Mouse (Mus musculus): Measurements from ENCODE around the gene Pnp. TPM values are rescaled to one million over a fixed set of nuclear protein-coding genes. Genes with fewer than 3 reads are reported as not detected.
A peak's percentile ranks its signal among the peaks of the same experiment; 100 is the strongest.
"Not testable (repeated sequence)": the region's sequence is repeated elsewhere in the genome, so short reads cannot be mapped to it uniquely, and the experiment has no call there.

The Pnp gene
- polyA plus RNA-seq, 1 experiment from 2014 or later: 79.3 TPM

DNA sequence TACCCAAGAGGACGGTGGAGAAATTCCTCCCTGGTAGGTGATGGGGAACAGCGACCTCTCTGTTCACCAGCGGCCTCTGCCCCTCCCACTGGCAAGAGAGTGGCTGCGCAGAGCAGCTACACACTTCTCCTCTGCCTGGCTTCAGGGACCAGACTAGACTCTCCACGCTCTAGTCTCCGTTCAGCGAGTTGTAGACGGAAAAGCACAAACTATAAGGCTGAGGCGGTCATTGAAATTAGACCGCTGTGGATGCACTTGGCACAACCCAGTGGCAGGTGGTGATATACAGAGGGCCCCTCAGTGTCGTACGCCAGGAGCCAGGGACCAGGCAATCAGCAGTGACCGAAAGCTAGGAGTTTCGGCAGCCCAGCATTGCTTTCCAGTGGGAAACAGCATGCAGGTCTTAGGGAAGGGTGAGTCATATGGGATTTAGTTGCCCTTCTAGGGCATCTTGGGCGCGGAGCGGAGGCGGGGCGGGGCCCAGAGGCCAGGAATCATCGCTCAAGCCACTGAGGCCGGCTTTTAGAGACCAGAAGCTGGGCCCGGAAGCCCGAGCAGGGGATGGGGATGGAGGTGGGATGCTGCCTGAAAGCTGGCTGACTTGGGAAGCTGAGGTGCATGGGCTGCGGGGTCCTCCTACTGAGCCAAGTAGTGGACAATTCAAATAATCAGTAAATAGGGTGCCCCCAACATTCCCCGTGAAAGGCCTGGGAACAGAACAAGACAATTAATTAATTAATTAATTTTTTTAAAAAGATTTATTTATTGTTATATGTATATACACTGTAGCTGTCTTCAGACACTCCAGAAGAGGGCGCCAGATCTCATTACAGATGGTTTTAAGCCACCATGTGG is 26.7 kb upstream of the Pnp start:
- 4% methylated on average over 26 of the region's 26 CpGs for WGBS
- Histone ChIP-seq H3K4me3 (ENCODE audit: low read length) (peak overlapping the region; percentile 51), H3K9me3 (ENCODE audit: low read length) (no peaks in the 10 kb centered on the region), H3K9ac (replicated peaks; ENCODE audit: low read length) (peak overlapping the region; percentile 52), H3K27me3 (ENCODE audit: insufficient read depth, low read length) (no peaks in the 10 kb centered on the region), H3K27ac (ENCODE audit: low read length) (no peak overlapping the region), H3K36me3 (ENCODE audit: insufficient read depth, low read length) (no peaks in the 10 kb centered on the region), H3K4me2 (replicated peaks; ENCODE audit: low read depth, low read length) (peak overlapping the region; percentile 71), H3K4me1 (ENCODE audit: insufficient read depth, low read length) (peaks cover 7% of the 10 kb centered on the region)
- ATAC-seq (ENCODE audit: low FRiP score, low TSS enrichment): peak; percentile 93

DNA sequence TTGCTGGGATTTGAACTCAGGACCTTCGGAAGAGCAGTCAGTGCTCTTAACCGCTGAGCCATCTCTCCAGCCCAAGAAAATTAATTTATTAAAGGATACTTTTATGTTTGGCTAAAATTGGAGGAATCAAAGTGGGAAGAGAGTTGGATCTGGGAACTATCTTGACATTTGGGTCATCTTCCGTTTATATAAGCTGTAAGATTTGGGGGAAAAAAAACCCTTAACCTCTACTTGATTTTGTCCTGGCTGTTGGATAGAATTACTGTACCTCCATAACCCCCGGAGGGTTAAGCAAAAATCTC is 26.1 kb upstream of the Pnp start:
- no peak overlapping the region for H3K4me3 ChIP-seq (ENCODE audit: low read length)
- H3K4me1 ChIP-seq (ENCODE audit: insufficient read depth, low read length): peaks cover 7% of the 10 kb centered on the region
- no peaks in the 10 kb centered on the region for H3K36me3 ChIP-seq (ENCODE audit: insufficient read depth, low read length)
- no peak overlapping the region for H3K27ac ChIP-seq (ENCODE audit: low read length)
- ATAC-seq (ENCODE audit: low FRiP score, low TSS enrichment): no peak
- no peak overlapping the region for H3K9ac ChIP-seq (replicated peaks; ENCODE audit: low read length)
- no peaks in the 10 kb centered on the region for H3K9me3 ChIP-seq (ENCODE audit: low read length)
- no peaks in the 10 kb centered on the region for H3K27me3 ChIP-seq (ENCODE audit: insufficient read depth, low read length)
- H3K4me2 ChIP-seq (replicated peaks; ENCODE audit: low read depth, low read length): no peak overlapping the region
- WGBS: 81% methylated on average over 4 of the region's 4 CpGs

DNA sequence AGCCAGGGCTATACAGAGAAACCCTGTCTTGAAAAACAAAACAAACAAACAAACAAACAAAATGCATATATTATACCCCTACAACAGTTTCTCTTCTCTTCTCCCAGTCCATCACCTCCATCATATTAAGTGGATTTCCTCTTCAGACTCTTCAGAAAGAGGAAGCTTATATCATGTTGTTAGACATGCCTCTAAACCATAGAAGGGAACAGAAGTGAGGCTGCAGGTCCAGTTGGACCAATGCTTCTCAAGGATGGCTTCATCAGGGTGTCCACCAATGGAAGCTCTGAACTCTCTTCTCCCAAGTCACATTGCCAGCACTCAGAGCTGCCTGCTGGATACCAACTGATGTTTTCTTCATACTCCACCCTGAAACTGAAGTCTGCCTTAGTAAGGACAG is 25.6 kb upstream of the Pnp start:
- not testable (repeated sequence) for H3K36me3 ChIP-seq (ENCODE audit: insufficient read depth, low read length); H3K4me2 ChIP-seq (replicated peaks; ENCODE audit: low read depth, low read length); H3K27me3 ChIP-seq (ENCODE audit: insufficient read depth, low read length); H3K4me3 ChIP-seq (ENCODE audit: low read length); H3K9ac ChIP-seq (replicated peaks; ENCODE audit: low read length); H3K27ac ChIP-seq (ENCODE audit: low read length); H3K4me1 ChIP-seq (ENCODE audit: insufficient read depth, low read length); H3K9me3 ChIP-seq (ENCODE audit: low read length); ATAC-seq (ENCODE audit: low FRiP score, low TSS enrichment)

DNA sequence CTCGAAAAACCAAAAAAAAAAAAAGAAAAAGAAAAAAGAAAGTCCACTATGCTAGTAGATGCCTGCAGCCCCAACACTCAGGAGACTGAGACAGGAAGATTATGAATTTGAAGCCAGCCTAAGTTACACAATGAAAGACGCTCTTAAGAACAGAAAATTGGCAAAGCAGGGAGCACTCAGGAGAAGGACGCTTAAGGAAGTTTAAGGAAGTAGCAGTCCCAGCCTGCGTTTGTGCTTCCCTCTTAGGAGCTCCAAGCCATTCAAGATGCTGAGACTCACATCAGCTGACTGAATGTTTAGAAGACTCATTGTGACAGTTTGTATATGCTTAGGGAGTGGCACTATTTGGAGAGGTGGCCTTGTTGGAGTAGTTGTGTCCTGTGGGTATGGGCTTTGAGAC is 22.8 kb upstream of the Pnp start:
- Histone ChIP-seq H3K4me1 (ENCODE audit: insufficient read depth, low read length) (peaks cover 7% of the 10 kb centered on the region), H3K27ac (ENCODE audit: low read length) (no peak overlapping the region), H3K4me2 (replicated peaks; ENCODE audit: low read depth, low read length) (no peak overlapping the region), H3K27me3 (ENCODE audit: insufficient read depth, low read length) (no peaks in the 10 kb centered on the region), H3K9me3 (ENCODE audit: low read length) (no peaks in the 10 kb centered on the region), H3K9ac (replicated peaks; ENCODE audit: low read length) (no peak overlapping the region), H3K4me3 (ENCODE audit: low read length) (no peak overlapping the region), H3K36me3 (ENCODE audit: insufficient read depth, low read length) (peaks cover 9% of the 10 kb centered on the region; the same call in 1 of the 2 replicates)
- WGBS: 80% methylated on average over 4 of the region's 4 CpGs
- ATAC-seq (ENCODE audit: low FRiP score, low TSS enrichment): no peak

DNA sequence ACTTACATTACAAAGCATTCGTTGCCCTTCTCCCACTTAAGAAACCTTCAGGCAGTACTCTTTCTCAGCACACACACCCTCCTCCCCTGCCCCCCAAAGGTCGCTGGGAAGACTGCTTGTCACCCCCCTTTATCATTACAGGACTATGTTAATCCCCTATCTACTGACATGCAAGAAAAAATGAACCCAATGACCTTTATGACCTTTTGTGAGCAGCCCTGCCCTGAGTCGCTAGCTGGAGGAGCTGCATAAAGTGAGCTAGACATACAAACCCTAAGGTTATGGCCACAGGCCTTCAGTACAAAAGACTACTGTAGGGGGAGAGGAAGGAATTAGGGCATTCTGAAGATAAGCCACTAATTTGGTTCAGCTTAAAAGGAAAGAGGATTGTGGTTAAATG is 19.5 kb upstream of the Pnp start:
- Histone ChIP-seq H3K9me3 (ENCODE audit: low read length) (no peaks in the 10 kb centered on the region), H3K36me3 (ENCODE audit: insufficient read depth, low read length) (peaks cover 37% of the 10 kb centered on the region), H3K27ac (ENCODE audit: low read length) (no peak overlapping the region), H3K27me3 (ENCODE audit: insufficient read depth, low read length) (no peaks in the 10 kb centered on the region), H3K4me3 (ENCODE audit: low read length) (no peak overlapping the region), H3K4me2 (replicated peaks; ENCODE audit: low read depth, low read length) (no peak overlapping the region), H3K9ac (replicated peaks; ENCODE audit: low read length) (no peak overlapping the region), H3K4me1 (ENCODE audit: insufficient read depth, low read length) (no peaks in the 10 kb centered on the region)
- 68% methylated on average over 3 of the region's 3 CpGs for WGBS
- no peak for ATAC-seq (ENCODE audit: low FRiP score, low TSS enrichment)

DNA sequence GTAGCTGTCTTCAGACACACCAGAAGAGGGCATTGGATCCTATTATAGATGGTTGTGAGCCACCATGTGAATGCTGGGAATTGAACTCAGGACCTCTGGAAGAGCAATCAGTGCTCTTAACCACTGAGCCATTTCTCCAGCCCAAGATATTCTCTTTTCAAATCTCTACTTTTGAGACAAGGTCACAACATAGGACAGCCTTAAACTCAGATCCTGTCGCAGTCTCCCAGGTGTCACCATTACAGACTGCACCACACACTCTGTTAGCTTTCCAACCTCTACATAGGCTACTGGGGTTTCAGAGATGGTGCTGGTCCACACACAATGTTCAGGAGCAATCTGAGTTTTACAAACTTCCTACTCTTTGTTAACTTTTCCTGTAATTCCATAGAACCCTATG is 7.4 kb upstream of the Pnp start:
- Histone ChIP-seq H3K36me3 (ENCODE audit: insufficient read depth, low read length) (peaks cover 28% of the 10 kb centered on the region), H3K9ac (replicated peaks; ENCODE audit: low read length) (peak overlapping the region; percentile 87), H3K4me1 (ENCODE audit: insufficient read depth, low read length) (peaks cover 14% of the 10 kb centered on the region), H3K4me2 (replicated peaks; ENCODE audit: low read depth, low read length) (peak overlapping the region; percentile 57), H3K4me3 (ENCODE audit: low read length) (peak overlapping the region; percentile 84), H3K27ac (ENCODE audit: low read length) (0 out of 2 replicates have a peak overlapping the region, but pooled peaks have one; percentile 86)
- H3K9me3 ChIP-seq (ENCODE audit: low read length); H3K27me3 ChIP-seq (ENCODE audit: insufficient read depth, low read length); ATAC-seq (ENCODE audit: low FRiP score, low TSS enrichment): not testable (repeated sequence)
- WGBS: 50% methylated on average over 1 of the region's 1 CpGs

DNA sequence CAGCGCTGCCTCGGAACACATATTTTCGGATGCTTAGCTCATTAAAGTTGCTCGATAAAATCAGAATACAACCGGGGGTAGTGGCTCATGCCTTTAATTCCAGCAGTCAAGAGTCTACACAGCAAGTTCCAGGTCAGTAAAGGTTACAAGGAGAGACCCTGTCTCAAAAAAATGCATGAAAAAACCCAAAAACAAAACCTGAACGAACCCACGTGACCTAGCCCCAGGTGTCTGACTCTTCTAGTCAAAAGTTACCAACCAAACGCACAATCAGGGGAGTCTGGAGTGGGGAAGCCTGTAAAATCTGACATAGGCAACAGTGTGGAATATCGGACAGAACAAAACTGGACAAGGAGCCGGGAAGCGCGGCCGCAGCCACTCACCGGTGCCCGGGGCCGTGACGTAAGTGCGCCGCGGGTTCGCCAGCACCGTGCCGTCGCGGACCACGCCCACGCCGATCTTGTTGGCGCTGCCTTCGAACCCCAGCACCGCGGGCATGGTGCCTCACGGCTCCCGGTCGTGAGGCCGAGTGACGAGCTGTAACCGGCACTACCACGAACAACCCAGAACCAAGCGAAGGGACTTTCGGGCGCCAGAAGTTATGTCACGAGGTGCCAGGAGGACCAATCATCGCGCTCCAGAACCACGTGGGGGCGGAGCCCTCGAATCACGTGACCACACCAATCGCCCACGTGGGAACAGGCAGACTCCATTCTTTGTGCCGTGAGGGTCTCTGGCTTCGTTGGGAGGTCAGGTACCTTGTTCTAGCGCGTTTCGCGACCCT is 6.4 kb upstream of the Pnp start, which contains the start of the genes Osgep and Apex1:
Gene Osgep (minus strand): TSS at position 613 of the 784 bp plus-strand sequence.
Gene Apex1 (plus strand): TSS at position 688 of the 784 bp plus-strand sequence.
- under 1% methylated on average over 57 of the region's 57 CpGs for WGBS
- ATAC-seq (ENCODE audit: low FRiP score, low TSS enrichment): peak; percentile 95
- H3K36me3 ChIP-seq (ENCODE audit: insufficient read depth, low read length): peaks cover 32% of the 10 kb centered on the region

DNA sequence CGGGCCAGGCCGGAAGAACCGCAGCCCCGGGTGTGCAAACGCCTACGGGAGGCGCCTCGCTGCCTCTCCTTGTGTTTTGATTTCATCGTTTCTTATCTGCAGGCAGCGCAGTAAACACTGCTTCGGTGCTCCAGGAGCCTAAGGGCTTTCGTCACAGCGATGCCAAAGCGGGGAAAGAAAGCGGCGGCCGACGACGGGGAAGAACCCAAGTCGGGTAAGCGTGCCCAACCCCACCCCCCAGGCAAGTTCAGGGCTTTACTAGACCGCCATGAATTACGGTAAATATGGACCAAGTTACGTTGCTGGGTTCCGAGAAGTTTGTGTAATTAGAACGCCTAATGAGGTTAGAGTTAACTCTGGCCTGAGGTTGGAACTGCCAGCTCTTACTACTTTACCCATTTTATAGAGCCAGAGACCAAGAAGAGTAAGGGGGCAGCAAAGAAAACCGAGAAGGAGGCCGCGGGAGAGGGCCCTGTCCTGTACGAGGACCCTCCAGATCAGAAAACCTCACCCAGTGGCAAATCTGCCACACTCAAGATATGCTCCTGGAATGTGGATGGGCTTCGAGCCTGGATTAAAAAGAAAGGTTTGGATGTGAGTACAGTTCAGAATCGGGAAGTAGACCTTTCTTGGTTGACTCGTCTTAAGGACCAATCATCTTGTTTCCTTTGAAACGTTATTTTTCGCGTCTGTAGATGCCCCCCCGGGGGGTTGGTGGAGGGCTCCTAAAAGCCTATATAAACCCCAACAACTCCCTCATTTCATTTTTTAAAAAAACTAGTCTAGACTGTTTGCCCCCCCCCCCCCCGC is 5.6 kb upstream of the Pnp start:
- ATAC-seq (ENCODE audit: low FRiP score, low TSS enrichment): peak; percentile 16; the same call in 1 of the 2 replicates
- WGBS: 1% methylated on average over 38 of the region's 38 CpGs
- Histone ChIP-seq H3K27me3 (ENCODE audit: insufficient read depth, low read length) (no peaks in the 10 kb centered on the region), H3K9me3 (ENCODE audit: low read length) (no peaks in the 10 kb centered on the region), H3K9ac (replicated peaks; ENCODE audit: low read length) (peak overlapping the region; percentile 87), H3K36me3 (ENCODE audit: insufficient read depth, low read length) (peaks cover 29% of the 10 kb centered on the region), H3K4me2 (replicated peaks; ENCODE audit: low read depth, low read length) (peak overlapping the region; percentile 57), H3K4me1 (ENCODE audit: insufficient read depth, low read length) (peaks cover 23% of the 10 kb centered on the region), H3K4me3 (ENCODE audit: low read length) (peak overlapping the region; percentile 84), H3K27ac (ENCODE audit: low read length) (peak overlapping the region; percentile 86)

More for the DNA sequence above, 6.4 kb upstream of the Pnp start, which contains the start of the genes Osgep and Apex1:
- H3K4me3 ChIP-seq (ENCODE audit: low read length): peak within 1 kb of the TSS; percentile 84
- no peaks in the 10 kb centered on the region for H3K27me3 ChIP-seq (ENCODE audit: insufficient read depth, low read length)
- no peaks in the 10 kb centered on the region for H3K9me3 ChIP-seq (ENCODE audit: low read length)
- H3K4me2 ChIP-seq (replicated peaks; ENCODE audit: low read depth, low read length): peak within 1 kb of the TSS; percentile 57
- peak within 1 kb of the TSS; percentile 87 for H3K9ac ChIP-seq (replicated peaks; ENCODE audit: low read length)
- peak within 1 kb of the TSS; percentile 86 for H3K27ac ChIP-seq (ENCODE audit: low read length)
- H3K4me1 ChIP-seq (ENCODE audit: insufficient read depth, low read length): peaks cover 17% of the 10 kb centered on the region

DNA sequence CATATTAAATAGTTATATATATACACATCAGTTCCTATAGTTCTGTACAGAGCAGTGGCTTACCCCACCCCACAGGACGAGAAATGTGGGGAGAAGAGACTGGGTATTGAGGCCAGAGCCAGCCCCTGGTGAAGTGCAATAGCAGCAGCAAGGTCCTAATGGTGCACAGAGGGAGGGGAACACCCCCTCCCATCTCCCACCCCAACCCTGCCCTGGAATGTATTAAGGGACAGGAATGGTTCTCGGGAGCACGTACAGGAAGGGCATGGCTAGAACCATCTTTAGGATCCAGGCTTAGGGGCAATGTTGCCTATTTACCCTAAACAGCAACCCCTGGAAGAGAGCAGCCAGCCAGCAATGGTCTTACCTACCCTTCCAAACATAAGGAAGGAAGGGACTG is 3.5 kb upstream of the Pnp start:
- WGBS: 75% methylated on average over 3 of the region's 3 CpGs
- H3K4me2 ChIP-seq (replicated peaks; ENCODE audit: low read depth, low read length): no peak overlapping the region
- H3K27ac ChIP-seq (ENCODE audit: low read length): no peak overlapping the region
- H3K9ac ChIP-seq (replicated peaks; ENCODE audit: low read length): no peak overlapping the region
- peaks cover 29% of the 10 kb centered on the region for H3K4me1 ChIP-seq (ENCODE audit: insufficient read depth, low read length)
- no peak overlapping the region for H3K4me3 ChIP-seq (ENCODE audit: low read length)
- H3K27me3 ChIP-seq (ENCODE audit: insufficient read depth, low read length): no peaks in the 10 kb centered on the region
- peaks cover 29% of the 10 kb centered on the region for H3K36me3 ChIP-seq (ENCODE audit: insufficient read depth, low read length)
- H3K9me3 ChIP-seq (ENCODE audit: low read length): no peaks in the 10 kb centered on the region
- no peak for ATAC-seq (ENCODE audit: low FRiP score, low TSS enrichment)

Data from kidney, embryonic 16.5 days (tissue).